19 mouse cellular contexts compared by ENCODE assay signal in the genomic region with DNA sequence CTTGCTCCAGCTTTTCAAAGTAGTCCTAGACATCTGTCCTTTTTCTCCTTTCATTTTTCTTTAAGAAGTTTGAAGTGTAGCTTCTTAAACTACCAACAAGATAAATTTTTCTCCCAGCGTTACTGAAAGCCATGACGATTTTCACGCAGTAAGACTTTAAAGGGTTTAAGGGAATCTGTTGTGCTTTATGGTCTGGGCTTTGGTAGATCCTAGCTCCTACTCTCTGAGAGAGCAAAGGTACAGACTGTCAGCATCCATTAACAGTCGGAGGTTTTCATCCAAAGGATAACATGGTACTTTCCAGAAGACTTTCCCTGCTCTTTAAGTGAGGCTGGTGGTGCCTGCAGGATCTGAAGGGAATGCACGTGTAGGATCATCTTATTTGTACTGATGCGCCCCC.
A peak's percentile ranks its signal among the peaks of the same experiment; 100 is the strongest.
DNase-seq lines count a peak whose midpoint lies in the region; ATAC-seq lines count a peak whose summit lies in the region.
"Had no signal": no experiment of that assay in that cellular context is flagged by ENCODE, and none has a peak within 500 bp of the region (broad histone marks: within the 10 kb centered on the region; RNA-seq: fewer than 3 reads in every experiment).

No protein-coding gene starts in this region.

- no peak overlapping the region for H3K9ac ChIP-seq in forebrain, embryonic 12.5 days
- no peak overlapping the region for H3K9ac ChIP-seq in midbrain, embryonic 14.5 days (replicated peaks; ENCODE audit: low read length)
- H3K9ac ChIP-seq in limb, embryonic 15.5 days: no peak overlapping the region
- H3K9ac ChIP-seq: forebrain, postnatal 0 days; hindbrain, embryonic 15.5 days; neural tube, embryonic 12.5 days had no signal

- no peaks in the 10 kb centered on the region for H3K36me3 ChIP-seq in forebrain, embryonic 10.5 days (replicated peaks)
- H3K36me3 ChIP-seq in forebrain, embryonic 12.5 days (replicated peaks): no peaks in the 10 kb centered on the region
- no peaks in the 10 kb centered on the region for H3K36me3 ChIP-seq in midbrain, embryonic 10.5 days
- no peaks in the 10 kb centered on the region for H3K36me3 ChIP-seq in midbrain, embryonic 14.5 days (ENCODE audit: control insufficient read depth, insufficient read depth, low read length)
- no peaks in the 10 kb centered on the region for H3K36me3 ChIP-seq in limb, embryonic 15.5 days
- H3K36me3 ChIP-seq: hindbrain, embryonic 15.5 days; neural tube, embryonic 12.5 days had no signal

- H3K4me3 ChIP-seq in forebrain, embryonic 10.5 days: no peak overlapping the region
- H3K4me3 ChIP-seq in forebrain, embryonic 12.5 days (replicated peaks): no peak overlapping the region
- H3K4me3 ChIP-seq in midbrain, embryonic 10.5 days: peak overlapping the region; percentile 21; the same call in 1 of the 2 replicates
- no peak overlapping the region for H3K4me3 ChIP-seq in midbrain, embryonic 14.5 days (replicated peaks; ENCODE audit: low read depth, low read length)
- H3K4me3 ChIP-seq in limb, embryonic 15.5 days: no peak overlapping the region
- H3K4me3 ChIP-seq: erythroblast, embryonic 14.5 days; hindbrain, embryonic 15.5 days; neural tube, embryonic 12.5 days had no signal

- H3K4me2 ChIP-seq in forebrain, embryonic 12.5 days: no peak overlapping the region
- no peak overlapping the region for H3K4me2 ChIP-seq in midbrain, embryonic 14.5 days (ENCODE audit: low read length)
- H3K4me2 ChIP-seq in limb, embryonic 15.5 days: peak overlapping the region; percentile 19; the same call in 1 of the 2 replicates
- H3K4me2 ChIP-seq: hindbrain, embryonic 15.5 days; neural tube, embryonic 12.5 days had no signal

- peaks cover 4% of the 10 kb centered on the region for H3K27me3 ChIP-seq in forebrain, embryonic 10.5 days (ENCODE audit: poor library complexity, severe bottlenecking)
- no peaks in the 10 kb centered on the region; the same call in 1 of the 2 replicates for H3K27me3 ChIP-seq in forebrain, embryonic 12.5 days
- no peaks in the 10 kb centered on the region for H3K27me3 ChIP-seq in midbrain, embryonic 10.5 days (ENCODE audit: low read depth, poor library complexity, severe bottlenecking)
- no peaks in the 10 kb centered on the region for H3K27me3 ChIP-seq in midbrain, embryonic 14.5 days (ENCODE audit: control insufficient read depth, insufficient read depth, low read length)
- H3K27me3 ChIP-seq in limb, embryonic 15.5 days: no peaks in the 10 kb centered on the region
- H3K27me3 ChIP-seq: hindbrain, embryonic 15.5 days; neural tube, embryonic 12.5 days had no signal

- WGBS in forebrain, embryonic 10.5 days: 63% methylated on average over 6 of the region's 6 CpGs
- WGBS in forebrain, embryonic 12.5 days: 55% methylated on average over 6 of the region's 6 CpGs
- WGBS in midbrain, embryonic 10.5 days: 38% methylated on average over 6 of the region's 6 CpGs
- 15% methylated on average over 6 of the region's 6 CpGs for WGBS in midbrain, embryonic 14.5 days
- WGBS in limb, embryonic 15.5 days: 48% methylated on average over 6 of the region's 6 CpGs

- no peak for DNase-seq in forebrain, embryonic 10.5 days (ENCODE audit: extremely low spot score, low spot score)
- DNase-seq in midbrain, embryonic 10.5 days (ENCODE audit: low spot score): no peak
- DNase-seq in midbrain, embryonic 14.5 days: no peak
- no peak for DNase-seq in urinary bladder, postnatal 25 days (ENCODE audit: low spot score)
- DNase-seq in embryo, embryonic 10 days (ENCODE audit: low spot score): no peak
- no peak for DNase-seq in layer of hippocampus, adult 8-10 months (ENCODE audit: low spot score in 2 of 2)
- DNase-seq: cerebellum, adult 9-10 months; forebrain, postnatal 0 days; heart, adult 18-20 months; liver; lung, adult 18-20 months had no signal

- 0 out of 2 replicates have a peak overlapping the region, but pooled peaks have one; percentile 15 for H3K27ac ChIP-seq in forebrain, embryonic 10.5 days
- no peak overlapping the region for H3K27ac ChIP-seq in forebrain, embryonic 12.5 days
- peak overlapping the region; percentile 72 for H3K27ac ChIP-seq in midbrain, embryonic 10.5 days (replicated peaks)
- no peak overlapping the region for H3K27ac ChIP-seq in midbrain, embryonic 14.5 days (replicated peaks; ENCODE audit: low read depth, low read length)
- H3K27ac ChIP-seq in limb, embryonic 15.5 days: no peak overlapping the region
- H3K27ac ChIP-seq: hindbrain, embryonic 15.5 days; neural tube, embryonic 12.5 days; stomach, postnatal 0 days had no signal

- H3K4me1 ChIP-seq in forebrain, embryonic 10.5 days: peaks cover 16% of the 10 kb centered on the region
- peaks cover 13% of the 10 kb centered on the region for H3K4me1 ChIP-seq in forebrain, embryonic 12.5 days
- H3K4me1 ChIP-seq in midbrain, embryonic 10.5 days: peaks cover 27% of the 10 kb centered on the region
- peaks cover 10% of the 10 kb centered on the region for H3K4me1 ChIP-seq in midbrain, embryonic 14.5 days (ENCODE audit: control insufficient read depth, insufficient read depth, low read length)
- peaks cover 5% of the 10 kb centered on the region for H3K4me1 ChIP-seq in limb, embryonic 15.5 days

- ATAC-seq in forebrain, embryonic 12.5 days (ENCODE audit: low FRiP score): no peak
- no peak for ATAC-seq in midbrain, embryonic 14.5 days (ENCODE audit: low FRiP score, low TSS enrichment)
- ATAC-seq in limb, embryonic 15.5 days (ENCODE audit: insufficient number of reproducible peaks, low FRiP score, low TSS enrichment, low read depth): no peak
- ATAC-seq: CD4-positive, CD25-positive, alpha-beta regulatory T cell, adult 4 months; forebrain, postnatal 0 days had no signal

- no peaks in the 10 kb centered on the region for H3K9me3 ChIP-seq in forebrain, embryonic 10.5 days
- H3K9me3 ChIP-seq in forebrain, embryonic 12.5 days: no peaks in the 10 kb centered on the region
- no peaks in the 10 kb centered on the region for H3K9me3 ChIP-seq in midbrain, embryonic 10.5 days (replicated peaks)
- no peaks in the 10 kb centered on the region for H3K9me3 ChIP-seq in midbrain, embryonic 14.5 days (ENCODE audit: control insufficient read depth, low read length)
- H3K9me3 ChIP-seq in limb, embryonic 15.5 days: no peaks in the 10 kb centered on the region
- H3K9me3 ChIP-seq: G1E; hindbrain, embryonic 15.5 days; neural tube, embryonic 12.5 days had no signal

Comparison
In these comparisons a context has a peak if more than half of its experiments do, and no peak if none do; other contexts are left out.
1. H3K27ac ChIP-seq: peak in forebrain, embryonic 10.5 days (single experiment) and midbrain, embryonic 10.5 days (single experiment); none in forebrain, embryonic 12.5 days (single experiment), midbrain, embryonic 14.5 days (single experiment) and limb, embryonic 15.5 days (single experiment).